In the genomic region with DNA sequence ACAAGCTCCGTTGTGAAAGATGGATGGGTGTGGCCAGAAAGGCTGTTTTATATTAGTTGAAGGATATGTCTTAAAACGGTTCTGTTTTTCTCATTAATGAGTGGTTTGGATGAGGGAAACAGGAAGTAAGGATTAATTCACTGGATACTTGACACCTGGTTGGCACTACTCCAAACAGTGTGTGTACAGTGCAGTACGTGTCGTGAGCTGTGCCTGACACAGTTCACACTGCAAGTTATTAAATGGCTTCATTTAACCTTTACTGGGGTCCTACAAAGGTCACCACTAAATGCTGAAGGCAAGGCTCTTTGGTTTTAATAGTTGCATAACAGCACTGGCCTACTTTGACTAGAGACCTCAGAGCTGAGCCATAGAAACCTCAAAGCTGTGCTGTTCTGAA, we compare ENCODE assay signal across 12 mouse cellular contexts. TPM values are rescaled to one million over a fixed set of nuclear protein-coding genes. Genes with fewer than 3 reads are reported as not detected.
DNase-seq lines count a peak whose midpoint lies in the region; ATAC-seq and TF ChIP-seq lines count a peak whose summit lies in the region.
"Had no signal": no experiment of that assay in that cellular context is flagged by ENCODE, and none has a peak within 500 bp of the region (broad histone marks: within the 10 kb centered on the region; RNA-seq: fewer than 3 reads in every experiment).

No protein-coding gene starts in this region.

- DNase-seq in 3T3-L1 (ENCODE audit: low read depth, low spot score): peak; percentile 17
- DNase-seq in frontal cortex, postnatal 36 days (ENCODE audit: low spot score in 2 of 2): no peak
- no peak for DNase-seq in adrenal gland, postnatal 14 days
- DNase-seq: right cerebral cortex, postnatal 4 days had no signal

- no peak overlapping the region for H3K4me2 ChIP-seq in intestine, embryonic 15.5 days (replicated peaks)
- H3K4me2 ChIP-seq in intestine, postnatal 0 days (replicated peaks; ENCODE audit: low read depth): no peak overlapping the region
- no peak overlapping the region for H3K4me2 ChIP-seq in limb, embryonic 13.5 days (replicated peaks)
- H3K4me2 ChIP-seq: neural tube, embryonic 13.5 days had no signal

- no peak overlapping the region for H3K4me3 ChIP-seq in intestine, embryonic 15.5 days (replicated peaks)
- no peak overlapping the region for H3K4me3 ChIP-seq in intestine, postnatal 0 days (ENCODE audit: low read depth, low read length)
- H3K4me3 ChIP-seq in limb, embryonic 13.5 days: no peak overlapping the region
- H3K4me3 ChIP-seq: hindbrain, embryonic 10.5 days; megakaryocyte, embryonic 14.5 days; neural tube, embryonic 13.5 days had no signal

- no peaks in the 10 kb centered on the region for H3K4me1 ChIP-seq in intestine, embryonic 15.5 days (replicated peaks)
- H3K4me1 ChIP-seq in intestine, postnatal 0 days (replicated peaks; ENCODE audit: control insufficient read depth, insufficient read depth, low read length): 0 out of 2 replicates have a peak, but pooled peaks cover 4% of the 10 kb centered on the region
- H3K4me1 ChIP-seq in limb, embryonic 13.5 days: peaks cover 15% of the 10 kb centered on the region
- H3K4me1 ChIP-seq: hindbrain, embryonic 10.5 days; megakaryocyte, embryonic 14.5 days; neural tube, embryonic 13.5 days had no signal

- no peaks in the 10 kb centered on the region for H3K27me3 ChIP-seq in intestine, embryonic 15.5 days (replicated peaks)
- no peaks in the 10 kb centered on the region for H3K27me3 ChIP-seq in intestine, postnatal 0 days (replicated peaks; ENCODE audit: control insufficient read depth, insufficient read depth, low read length)
- H3K27me3 ChIP-seq in limb, embryonic 13.5 days: no peaks in the 10 kb centered on the region
- H3K27me3 ChIP-seq: neural tube, embryonic 13.5 days had no signal

- 20% methylated on average over 4 of the region's 4 CpGs for WGBS in intestine, embryonic 15.5 days
- WGBS in intestine, postnatal 0 days: 10% methylated on average over 4 of the region's 4 CpGs
- WGBS in limb, embryonic 13.5 days: under 1% methylated on average over 4 of the region's 4 CpGs

- no peak for TF ChIP-seq CTCF in intestine, postnatal 0 days (IDR thresholded peaks at IDR 0.05; ENCODE audit: low read depth)

- no peaks in the 10 kb centered on the region for H3K36me3 ChIP-seq in intestine, embryonic 15.5 days
- H3K36me3 ChIP-seq in intestine, postnatal 0 days (ENCODE audit: control insufficient read depth, insufficient read depth): no peaks in the 10 kb centered on the region
- H3K36me3 ChIP-seq in limb, embryonic 13.5 days: no peaks in the 10 kb centered on the region
- H3K36me3 ChIP-seq: hindbrain, embryonic 10.5 days; neural tube, embryonic 13.5 days had no signal

- no peak overlapping the region for H3K9ac ChIP-seq in intestine, embryonic 15.5 days
- H3K9ac ChIP-seq in intestine, postnatal 0 days (ENCODE audit: low read depth, low read length): no peak overlapping the region
- H3K9ac ChIP-seq in limb, embryonic 13.5 days: no peak overlapping the region
- H3K9ac ChIP-seq: neural tube, embryonic 13.5 days had no signal

- H3K9me3 ChIP-seq in intestine, embryonic 15.5 days: no peaks in the 10 kb centered on the region
- no peaks in the 10 kb centered on the region for H3K9me3 ChIP-seq in intestine, postnatal 0 days (ENCODE audit: control insufficient read depth)
- H3K9me3 ChIP-seq in limb, embryonic 13.5 days: no peaks in the 10 kb centered on the region
- H3K9me3 ChIP-seq: hindbrain, embryonic 10.5 days; megakaryocyte, embryonic 14.5 days; neural tube, embryonic 13.5 days had no signal

- no peak overlapping the region for H3K27ac ChIP-seq in intestine, embryonic 15.5 days
- no peak overlapping the region for H3K27ac ChIP-seq in intestine, postnatal 0 days (ENCODE audit: low read depth, low read length)
- no peak overlapping the region for H3K27ac ChIP-seq in limb, embryonic 13.5 days
- H3K27ac ChIP-seq: hindbrain, embryonic 10.5 days; neural tube, embryonic 13.5 days had no signal

- ATAC-seq in intestine, embryonic 15.5 days: peak; percentile 47
- no peak for ATAC-seq in intestine, postnatal 0 days
- ATAC-seq in common myeloid progenitor, adult 5-6 weeks (replicated peaks; ENCODE audit: low read depth, poor library complexity, severe bottlenecking): peak; percentile 75
- peak; percentile 90; the same call in 1 of the 2 replicates for ATAC-seq in limb, embryonic 13.5 days (ENCODE audit: low FRiP score, low read depth)

RNA-seq across cellular contexts. Expression of gene Slc38a11, which starts 18.7 kb away (rescaled TPM):
- polyA plus RNA-seq in intestine, embryonic 15.5 days (2015; fragmentation: Nextera tagmentation; extraction: Ambion mirVana): 0.66 and 1.0 TPM in 2 replicates
- polyA plus RNA-seq in intestine, postnatal 0 days (2015; fragmentation: Nextera tagmentation; extraction: Ambion mirVana): 0.50 and 0.63 TPM in 2 replicates
- total RNA-seq in common myeloid progenitor, adult 5-6 weeks (2017): 0.05 TPM in 1 of 2 replicates, not detected in the other
- polyA plus RNA-seq in limb, embryonic 13.5 days (2015; fragmentation: Nextera tagmentation; extraction: Ambion mirVana): 0.45 and 0.75 TPM in 2 replicates
- 19.6 and 27.8 TPM in 2 replicates for total RNA-seq in adrenal gland, postnatal 14 days (2021)
- polyA plus RNA-seq: thymus, postnatal 0 days had no signal
